Mouse (Mus musculus) myocyte (in vitro differentiated cells): ENCODE measurements around the gene Zswim7. TPM values are rescaled to one million over a fixed set of nuclear protein-coding genes. Genes with fewer than 3 reads are reported as not detected.

ENCODE experiments used
- H3K27me3 ChIP-seq: one replicate; pipeline ENCODE4 v1.6.1; 2011; ENCODE audit not compliant: control insufficient read depth, insufficient read depth, insufficient read length
- H3K36me3 ChIP-seq: one replicate; pipeline ENCODE4 v1.6.1; 2011; ENCODE audit not compliant: control insufficient read depth, insufficient read depth
- H3K4me2 ChIP-seq: one replicate; pipeline ENCODE4 v1.6.1; 2011; ENCODE audit warnings: low read depth, control low read depth
- H3K4me3 ChIP-seq: one replicate; pipeline ENCODE4 v1.5.1; 2011; ENCODE audit warnings: mild to moderate bottlenecking, control low read depth, moderate library complexity
- H3K79me2 ChIP-seq: one replicate; pipeline ENCODE4 v1.6.1; 2011; ENCODE audit not compliant: control insufficient read depth, insufficient read depth
- H3ac ChIP-seq: one replicate; pipeline ENCODE4 v1.6.1; 2011; ENCODE audit not compliant: control insufficient read depth, insufficient read length
- CEBPB ChIP-seq: IDR thresholded peaks from 2 replicates; pipeline ENCODE4 v1.6.1; 2011; ENCODE audit warnings: mild to moderate bottlenecking, moderate library complexity; ENCODE audit not compliant: poor library complexity, insufficient read depth, severe bottlenecking
- E2F4 ChIP-seq: IDR thresholded peaks from one replicate; pipeline ENCODE4 v1.6.1; 2011; ENCODE audit warnings: mild to moderate bottlenecking, control low read depth, moderate library complexity; ENCODE audit not compliant: insufficient read depth
- MAX ChIP-seq: IDR thresholded peaks from one replicate; pipeline ENCODE4 v1.6.1; 2011; ENCODE audit warnings: low read depth, mild to moderate bottlenecking, control low read depth
- MYOD1 ChIP-seq, 3 experiments: IDR thresholded peaks; one replicate each; pipeline ENCODE4 v1.6.1; 2011; ENCODE audit warnings: control low read depth in 2 of 3, low read depth in 2 of 3, mild to moderate bottlenecking in 2 of 3, moderate library complexity in 1 of 3; ENCODE audit not compliant: insufficient read length in 2 of 3, control insufficient read depth in 1 of 3
- MYOG ChIP-seq, 3 experiments: IDR thresholded peaks; one replicate each; pipeline ENCODE4 v1.6.1; 2011; ENCODE audit warnings: control low read depth in 2 of 3, low read depth in 2 of 3, mild to moderate bottlenecking in 2 of 3; ENCODE audit not compliant: insufficient read length in 2 of 3, control insufficient read depth in 1 of 3, insufficient read depth in 1 of 3
- POLR2A ChIP-seq: IDR thresholded peaks from one replicate; pipeline ENCODE4 v1.6.1; 2011; ENCODE audit warnings: low read depth, mild to moderate bottlenecking, control low read depth, moderate library complexity; ENCODE audit not compliant: insufficient read length
- POLR2AphosphoS2 ChIP-seq: IDR thresholded peaks from one replicate; pipeline ENCODE4 v1.6.1; 2011; ENCODE audit warnings: low read depth, control low read depth; ENCODE audit not compliant: insufficient read length
- REST ChIP-seq: IDR thresholded peaks from one replicate; pipeline ENCODE4 v1.6.1; 2011; ENCODE audit warnings: mild to moderate bottlenecking, control low read depth, moderate library complexity; ENCODE audit not compliant: insufficient read depth, insufficient read length
- SRF ChIP-seq: IDR thresholded peaks from one replicate; pipeline ENCODE4 v1.6.1; 2011; ENCODE audit warnings: low read depth; ENCODE audit not compliant: control insufficient read depth, insufficient read length
- TCF12 ChIP-seq: IDR thresholded peaks from one replicate; pipeline ENCODE4 v1.6.1; 2011; ENCODE audit warnings: mild to moderate bottlenecking, control low read depth; ENCODE audit not compliant: poor library complexity, insufficient read depth, severe bottlenecking
- TCF3 ChIP-seq: IDR thresholded peaks from one replicate; pipeline ENCODE4 v1.6.1; 2011; ENCODE audit warnings: low read depth, control low read depth; ENCODE audit not compliant: insufficient read length
- USF1 ChIP-seq: IDR thresholded peaks from one replicate; pipeline ENCODE4 v1.6.1; 2011; ENCODE audit warnings: low read depth, mild to moderate bottlenecking, control low read depth, moderate library complexity
- polyA plus RNA-seq: library from polyadenylated mRNA; unstranded; fragments of >200 nt; fragmentation: generic; extraction: Trizol; gene quantifications from one replicate; pipeline ENCODE4 v1.2.1, GENCODE M21; 2012; ENCODE audit warnings: missing spikeins

Zswim7 gene
- polyA plus RNA-seq, 1 experiment, result 39.4 TPM

- Histone ChIP-seq H3K4me2 (peak overlapping the region; percentile 7), H3ac (no peak overlapping the region), H3K79me2 (no peaks in the 10 kb centered on the region), H3K27me3 (no peaks in the 10 kb centered on the region), H3K4me3 (no peak overlapping the region), H3K36me3 (no peaks in the 10 kb centered on the region)
- TF ChIP-seq REST (no peak), MAX (no peak), TCF12 (no peak), POLR2A (no peak), USF1 (no peak), CEBPB (no peak), POLR2AphosphoS2 (no peak), TCF3 (no peak), SRF (no peak), MYOG (IDR thresholded peaks at IDR 0.05; ENCODE audit: control insufficient read depth in 1 of 3, insufficient read depth in 1 of 3, insufficient read length in 2 of 3, low read depth in 2 of 3) (no peak), MYOD1 (IDR thresholded peaks at IDR 0.05; ENCODE audit: control insufficient read depth in 1 of 3, insufficient read length in 2 of 3, low read depth in 2 of 3) (no peak), E2F4 (no peak)
Measured at GRCm38 (mm10) chr11:62223416-62223815, 57.8 kb downstream of the Zswim7 start.

GRCm38 (mm10) chr11:62220756-62221510, 60.2 kb downstream of the Zswim7 start:
- peak overlapping the region; percentile 8 for H3K4me2 ChIP-seq
- no peaks in the 10 kb centered on the region for H3K79me2 ChIP-seq
- no peaks in the 10 kb centered on the region for H3K36me3 ChIP-seq
- H3ac ChIP-seq, result no peak overlapping the region
- H3K27me3 ChIP-seq, result no peaks in the 10 kb centered on the region
- no peak overlapping the region for H3K4me3 ChIP-seq
- TF ChIP-seq TCF12 (no peak), USF1 (no peak), E2F4 (no peak)

DNA sequence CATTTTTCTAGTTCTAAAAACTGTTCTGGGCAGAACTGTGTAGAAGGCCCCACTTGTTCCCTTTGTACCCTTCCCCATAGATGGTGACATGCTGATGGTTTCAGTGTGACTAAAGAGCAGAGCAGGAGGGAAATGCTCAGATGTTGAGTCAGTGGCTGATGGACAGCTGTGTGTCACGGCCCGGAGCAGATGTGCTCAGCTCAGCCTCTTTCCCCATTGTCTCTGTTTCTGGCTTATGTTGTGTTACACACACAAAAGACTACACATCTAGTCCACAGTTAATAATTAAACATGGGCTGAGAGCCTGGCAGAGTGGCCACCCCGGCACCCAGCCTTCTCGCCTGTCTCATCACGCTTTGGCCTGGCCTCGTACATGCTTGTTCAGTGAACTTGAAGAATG, 63.4 kb downstream of the Zswim7 start:
- Histone ChIP-seq H3K4me2 (peak overlapping the region; percentile 12), H3ac (no peak overlapping the region), H3K79me2 (no peaks in the 10 kb centered on the region), H3K27me3 (no peaks in the 10 kb centered on the region), H3K4me3 (no peak overlapping the region), H3K36me3 (peaks cover 4% of the 10 kb centered on the region)
- TF ChIP-seq MAX, result no peak
- no peak for TF ChIP-seq SRF
- no peak for TF ChIP-seq E2F4
- no peak for TF ChIP-seq USF1
- TF ChIP-seq MYOD1 (IDR thresholded peaks at IDR 0.05; ENCODE audit: control insufficient read depth in 1 of 3, insufficient read length in 2 of 3, low read depth in 2 of 3), result peak in 2 of 3 experiments; percentile 62 to 82
- TF ChIP-seq REST, result no peak
- no peak for TF ChIP-seq POLR2A
- no peak for TF ChIP-seq POLR2AphosphoS2
- TF ChIP-seq MYOG (IDR thresholded peaks at IDR 0.05; ENCODE audit: control insufficient read depth in 1 of 3, insufficient read depth in 1 of 3, insufficient read length in 2 of 3, low read depth in 2 of 3), result peak in 1 of 3 experiments; percentile 67

Other genes starting within 250 kb of the Zswim7 start
- gene Adora2b, start 32.4 kb downstream of the Zswim7 start, polyA plus RNA-seq, result 6.6 TPM
- 9.4 TPM for gene Ttc19, start 98 bp upstream of the Zswim7 start, polyA plus RNA-seq
- 3.7 TPM for gene Pigl, start 177.1 kb upstream of the Zswim7 start, polyA plus RNA-seq
- gene Ncor1, start 177.2 kb upstream of the Zswim7 start, polyA plus RNA-seq, result 41.0 TPM